Mouse (Mus musculus): Measurements from ENCODE around the gene Pcsk5. TPM values are rescaled to one million over a fixed set of nuclear protein-coding genes. Genes with fewer than 3 reads are reported as not detected.
"Not testable (repeated sequence)": the region's sequence is repeated elsewhere in the genome, so short reads cannot be mapped to it uniquely, and the experiment has no call there.

Gene Pcsk5
- polyA plus RNA-seq, 1 experiment = 1.7 TPM

DNA sequence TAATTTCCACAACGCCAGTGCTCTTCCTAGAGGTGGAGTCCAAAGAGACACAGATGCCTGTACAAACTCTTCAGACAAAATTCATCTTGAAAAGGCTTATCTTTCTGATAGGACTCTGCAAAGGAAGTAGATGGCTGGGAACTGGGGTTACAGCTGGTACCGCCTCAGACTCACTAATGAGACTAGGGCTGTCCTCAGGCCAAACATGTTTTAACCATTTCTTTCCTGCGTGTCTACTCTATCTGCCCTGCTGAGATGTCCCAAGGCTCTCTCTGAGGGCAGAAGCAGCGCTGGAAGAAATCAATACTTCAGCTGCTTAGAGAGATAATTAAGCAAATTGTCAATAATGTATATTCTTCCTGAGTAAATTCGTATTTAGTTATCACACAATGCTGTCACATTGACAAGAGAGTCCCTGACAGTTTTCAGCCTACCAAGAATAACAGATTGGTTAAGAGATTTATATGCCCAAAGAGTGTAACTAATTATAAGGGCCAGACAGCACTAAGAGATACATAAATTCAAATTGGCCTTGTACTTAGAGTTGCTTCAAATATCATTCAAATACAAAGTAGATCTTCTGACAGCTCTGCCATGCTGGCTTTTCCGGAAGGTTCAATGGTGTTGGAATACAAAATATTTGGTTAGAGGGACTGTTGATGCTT is 355.2 kb downstream of the Pcsk5 start:
- H3K27me3 ChIP-seq (ENCODE audit: control insufficient read depth, insufficient read depth, low read length) = no peaks in the 10 kb centered on the region
- H3K4me1 ChIP-seq (ENCODE audit: control insufficient read depth, insufficient read depth, low read length) = no peaks in the 10 kb centered on the region
- no peak overlapping the region for H3K4me3 ChIP-seq (replicated peaks; ENCODE audit: insufficient read depth, low read depth, low read length)
- TF ChIP-seq POLR2A (IDR thresholded peaks at IDR 0.05; ENCODE audit: borderline replicate concordance, insufficient read depth, low read length) (no peak), CTCF (IDR thresholded peaks at IDR 0.05; ENCODE audit: borderline replicate concordance, insufficient read depth, low read depth, low read length) (no peak)
- WGBS = 63% methylated on average over 6 of the region's 6 CpGs
- DNase-seq = no peak
- H3K27ac ChIP-seq (ENCODE audit: insufficient read depth, low read length) = no peak overlapping the region

DNA sequence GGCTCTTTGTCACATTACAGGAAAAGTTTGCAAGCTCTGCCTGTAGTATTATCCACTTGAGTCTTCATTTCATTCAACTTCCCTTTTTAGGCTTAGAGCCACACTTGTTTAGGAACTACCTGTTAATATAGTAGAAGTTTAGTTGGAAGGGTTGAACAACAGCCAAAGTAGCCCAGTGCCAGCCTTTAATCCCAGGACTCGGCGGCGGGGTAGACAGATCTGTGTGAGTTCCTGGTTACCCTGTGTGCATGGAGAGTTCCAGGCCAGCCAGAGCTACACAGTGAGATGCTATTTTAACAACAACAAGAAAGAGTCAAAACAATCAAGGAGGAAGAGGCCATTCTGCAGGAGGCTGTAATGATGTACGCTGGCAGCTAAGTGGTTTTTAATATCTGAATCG is 358.0 kb downstream of the Pcsk5 start:
- Histone ChIP-seq H3K27ac (ENCODE audit: insufficient read depth, low read length) (no peak overlapping the region), H3K4me1 (ENCODE audit: control insufficient read depth, insufficient read depth, low read length) (no peaks in the 10 kb centered on the region), H3K27me3 (ENCODE audit: control insufficient read depth, insufficient read depth, low read length) (no peaks in the 10 kb centered on the region), H3K4me3 (replicated peaks; ENCODE audit: insufficient read depth, low read depth, low read length) (no peak overlapping the region)
- no peak for DNase-seq
- WGBS = 76% methylated on average over 5 of the region's 5 CpGs
- TF ChIP-seq POLR2A (IDR thresholded peaks at IDR 0.05; ENCODE audit: borderline replicate concordance, insufficient read depth, low read length) (no peak), CTCF (IDR thresholded peaks at IDR 0.05; ENCODE audit: borderline replicate concordance, insufficient read depth, low read depth, low read length) (no peak)

DNA sequence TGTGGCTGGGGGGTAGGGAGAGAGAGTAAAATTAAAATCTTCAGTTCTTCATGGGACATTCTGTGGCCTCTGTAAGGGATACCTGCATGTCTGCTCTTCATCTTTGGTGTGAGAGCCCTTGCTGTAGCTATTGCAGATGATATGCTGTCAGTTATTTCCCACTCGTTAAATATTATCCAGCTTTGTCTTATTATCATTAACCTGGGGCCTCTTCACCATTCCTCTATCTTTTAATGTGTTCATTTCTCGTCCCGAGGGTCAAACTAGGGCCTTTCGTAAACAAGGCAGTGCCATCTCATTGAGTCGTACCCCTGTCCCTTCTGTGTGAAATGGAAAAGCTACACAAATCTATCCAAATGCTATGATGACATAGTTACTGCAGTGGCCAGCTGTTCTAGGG is 361.4 kb downstream of the Pcsk5 start:
- H3K27me3 ChIP-seq (ENCODE audit: control insufficient read depth, insufficient read depth, low read length) = no peaks in the 10 kb centered on the region; the same call in 1 of the 2 replicates
- H3K4me1 ChIP-seq (ENCODE audit: control insufficient read depth, insufficient read depth, low read length) = no peaks in the 10 kb centered on the region
- H3K4me3 ChIP-seq (replicated peaks; ENCODE audit: insufficient read depth, low read depth, low read length) = no peak overlapping the region
- no peak overlapping the region for H3K27ac ChIP-seq (ENCODE audit: insufficient read depth, low read length)
- 93% methylated on average over 5 of the region's 5 CpGs for WGBS
- no peak for TF ChIP-seq POLR2A (IDR thresholded peaks at IDR 0.05; ENCODE audit: borderline replicate concordance, insufficient read depth, low read length)
- no peak for TF ChIP-seq CTCF (IDR thresholded peaks at IDR 0.05; ENCODE audit: borderline replicate concordance, insufficient read depth, low read depth, low read length)
- DNase-seq = no peak

DNA sequence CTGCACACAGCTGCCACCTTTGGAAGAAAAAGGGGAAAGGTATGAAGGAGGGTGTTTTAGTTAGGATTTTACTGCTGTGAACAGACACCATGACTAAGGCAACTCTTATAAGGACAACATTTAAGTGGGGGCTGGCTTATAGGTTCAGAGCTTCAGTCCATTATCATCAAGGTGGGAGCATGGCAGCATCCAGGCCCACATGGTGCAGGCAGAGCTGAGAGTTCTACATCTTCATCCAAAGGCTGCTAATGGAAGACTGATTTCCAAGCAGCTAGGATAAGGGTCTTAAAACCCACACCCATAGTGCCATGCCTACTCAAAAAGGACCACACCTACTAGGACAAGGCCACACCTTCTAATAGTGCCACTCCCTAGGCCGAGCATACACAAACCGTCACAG is 364.3 kb downstream of the Pcsk5 start:
- H3K27ac ChIP-seq (ENCODE audit: insufficient read depth, low read length); H3K27me3 ChIP-seq (ENCODE audit: control insufficient read depth, insufficient read depth, low read length); DNase-seq; H3K4me1 ChIP-seq (ENCODE audit: control insufficient read depth, insufficient read depth, low read length); H3K4me3 ChIP-seq (replicated peaks; ENCODE audit: insufficient read depth, low read depth, low read length): not testable (repeated sequence)
- WGBS = 98% methylated on average over 2 of the region's 2 CpGs

DNA sequence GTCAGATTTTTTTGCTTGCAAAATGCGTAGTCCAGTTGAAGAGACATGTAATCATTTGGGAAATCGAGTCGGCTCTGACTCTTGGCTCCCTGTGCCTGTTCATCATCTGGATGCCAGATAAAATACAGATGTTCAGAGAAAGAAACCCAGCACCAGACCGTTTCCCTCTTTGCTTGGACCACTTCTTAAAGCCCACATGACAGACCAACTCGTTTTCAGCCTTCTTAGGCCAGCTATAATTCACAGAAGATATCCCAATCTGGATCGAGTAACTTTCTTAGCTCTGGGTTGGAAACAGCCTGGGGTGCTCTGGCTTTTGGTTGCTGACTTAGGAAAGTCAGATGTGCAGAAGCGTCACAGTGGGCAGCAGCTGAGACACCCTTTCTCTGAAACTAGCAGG is 365.6 kb downstream of the Pcsk5 start:
- no peaks in the 10 kb centered on the region; the same call in 1 of the 2 replicates for H3K27me3 ChIP-seq (ENCODE audit: control insufficient read depth, insufficient read depth, low read length)
- no peak for DNase-seq
- 79% methylated on average over 7 of the region's 7 CpGs for WGBS
- no peak overlapping the region for H3K4me3 ChIP-seq (replicated peaks; ENCODE audit: insufficient read depth, low read depth, low read length)
- H3K4me1 ChIP-seq (ENCODE audit: control insufficient read depth, insufficient read depth, low read length) = no peaks in the 10 kb centered on the region
- TF ChIP-seq POLR2A (IDR thresholded peaks at IDR 0.05; ENCODE audit: borderline replicate concordance, insufficient read depth, low read length) (no peak), CTCF (IDR thresholded peaks at IDR 0.05; ENCODE audit: borderline replicate concordance, insufficient read depth, low read depth, low read length) (no peak)
- H3K27ac ChIP-seq (ENCODE audit: insufficient read depth, low read length) = no peak overlapping the region

DNA sequence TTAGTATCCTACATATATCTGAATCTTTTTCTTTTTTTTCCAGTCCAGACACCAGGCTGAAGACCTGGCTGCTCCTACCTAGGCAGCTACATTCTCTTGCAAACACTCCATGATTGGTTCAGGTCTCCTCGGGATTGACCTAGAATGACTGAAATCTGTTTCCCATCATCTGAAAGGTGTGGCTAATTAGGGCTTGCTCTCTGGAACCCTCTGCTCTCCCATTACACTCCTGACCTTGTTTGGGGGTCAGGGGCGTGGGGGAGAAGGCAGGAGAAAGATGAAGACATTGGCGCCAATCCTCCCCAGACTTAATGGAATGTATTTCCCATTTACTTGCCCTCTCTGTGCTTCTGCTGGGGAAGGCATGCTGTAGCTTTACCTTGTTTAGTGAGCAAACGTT is 366.2 kb downstream of the Pcsk5 start:
- WGBS = 85% methylated on average over 4 of the region's 4 CpGs
- no peak for DNase-seq
- TF ChIP-seq CTCF (IDR thresholded peaks at IDR 0.05; ENCODE audit: borderline replicate concordance, insufficient read depth, low read depth, low read length) (no peak), POLR2A (IDR thresholded peaks at IDR 0.05; ENCODE audit: borderline replicate concordance, insufficient read depth, low read length) (no peak)
- Histone ChIP-seq H3K27me3 (ENCODE audit: control insufficient read depth, insufficient read depth, low read length) (no peaks in the 10 kb centered on the region; the same call in 1 of the 2 replicates), H3K4me1 (ENCODE audit: control insufficient read depth, insufficient read depth, low read length) (no peaks in the 10 kb centered on the region), H3K4me3 (replicated peaks; ENCODE audit: insufficient read depth, low read depth, low read length) (no peak overlapping the region), H3K27ac (ENCODE audit: insufficient read depth, low read length) (no peak overlapping the region)

DNA sequence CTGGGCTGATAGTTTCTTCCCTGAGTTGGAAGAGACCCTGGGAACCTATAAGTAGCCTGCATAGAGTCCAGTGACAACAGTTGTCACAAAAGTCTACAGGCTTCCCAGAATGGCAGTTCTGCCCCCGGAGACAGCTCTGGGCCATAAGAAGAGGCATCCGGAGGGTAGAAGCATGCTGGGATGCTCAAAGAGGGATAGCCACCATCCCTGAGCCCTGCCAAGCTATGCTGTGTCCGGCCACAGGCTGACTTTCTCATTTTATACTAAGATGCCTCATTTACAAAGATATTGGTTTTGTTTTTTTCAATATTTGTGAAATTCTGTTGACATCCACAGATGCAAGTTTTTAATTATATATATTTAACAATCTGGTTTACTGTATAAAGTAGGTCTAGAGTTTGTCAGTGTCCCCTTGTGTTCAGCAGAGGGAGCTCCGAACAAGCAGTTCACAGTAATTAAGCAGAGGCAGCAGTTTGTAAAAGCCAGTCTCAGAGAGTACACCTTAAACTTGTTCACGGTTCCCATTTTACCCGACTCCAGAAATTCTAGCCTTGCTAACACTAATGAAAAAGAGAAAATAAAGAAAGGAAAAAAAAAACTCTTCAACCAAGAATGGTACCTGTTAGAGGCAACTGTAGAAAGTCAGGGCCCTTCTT is 369.7 kb downstream of the Pcsk5 start:
- no peaks in the 10 kb centered on the region; the same call in 1 of the 2 replicates for H3K27me3 ChIP-seq (ENCODE audit: control insufficient read depth, insufficient read depth, low read length)
- 43% methylated on average over 6 of the region's 6 CpGs for WGBS
- no peak overlapping the region for H3K4me3 ChIP-seq (replicated peaks; ENCODE audit: insufficient read depth, low read depth, low read length)
- TF ChIP-seq CTCF (IDR thresholded peaks at IDR 0.05; ENCODE audit: borderline replicate concordance, insufficient read depth, low read depth, low read length) (peak; percentile 27; the same call in 1 of the 2 replicates), POLR2A (IDR thresholded peaks at IDR 0.05; ENCODE audit: borderline replicate concordance, insufficient read depth, low read length) (no peak)
- peak in 1 of 2 experiments; percentile 17 for DNase-seq
- no peaks in the 10 kb centered on the region for H3K4me1 ChIP-seq (ENCODE audit: control insufficient read depth, insufficient read depth, low read length)
- no peak overlapping the region for H3K27ac ChIP-seq (ENCODE audit: insufficient read depth, low read length)

DNA sequence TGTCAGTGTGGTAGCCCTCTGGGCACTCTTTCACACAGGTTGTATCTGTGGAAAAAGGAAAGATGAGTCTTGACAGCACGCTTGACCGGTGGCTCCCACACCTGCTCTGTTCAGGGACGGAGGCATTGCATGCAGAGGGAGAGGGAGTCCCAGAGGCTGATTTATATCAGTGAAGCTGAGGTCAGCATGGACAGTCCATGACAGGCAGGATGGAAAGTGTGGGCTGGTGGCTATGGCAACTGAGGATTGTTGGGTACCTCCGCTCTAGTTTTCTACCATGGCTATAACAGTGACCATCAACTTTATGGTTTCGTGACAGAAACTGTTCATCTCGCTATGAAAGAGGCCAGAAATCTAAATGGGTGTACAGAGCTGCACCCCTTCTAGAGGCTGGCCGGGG is 385.4 kb downstream of the Pcsk5 start:
- WGBS = 82% methylated on average over 7 of the region's 7 CpGs
- Histone ChIP-seq H3K27ac (ENCODE audit: insufficient read depth, low read length) (no peak overlapping the region), H3K4me3 (replicated peaks; ENCODE audit: insufficient read depth, low read depth, low read length) (no peak overlapping the region), H3K4me1 (ENCODE audit: control insufficient read depth, insufficient read depth, low read length) (no peaks in the 10 kb centered on the region), H3K27me3 (ENCODE audit: control insufficient read depth, insufficient read depth, low read length) (no peaks in the 10 kb centered on the region)
- no peak for DNase-seq
- TF ChIP-seq POLR2A (IDR thresholded peaks at IDR 0.05; ENCODE audit: borderline replicate concordance, insufficient read depth, low read length) = no peak
- TF ChIP-seq CTCF (IDR thresholded peaks at IDR 0.05; ENCODE audit: borderline replicate concordance, insufficient read depth, low read depth, low read length) = no peak
